Mouse (Mus musculus) liver, embryonic 13.5 days (tissue): ENCODE measurements around the gene Olfr166. TPM values are rescaled to one million over a fixed set of nuclear protein-coding genes. Genes with fewer than 3 reads are reported as not detected.
"Not testable (repeated sequence)": the region's sequence is repeated elsewhere in the genome, so short reads cannot be mapped to it uniquely, and the experiment has no call there.

ENCODE experiments used
- ATAC-seq: fragments of 200-750 bp; cut with Nextera tagmentation; 2 replicates; pipeline ENCODE4 v1.8.0; 2017; ENCODE audit warnings: low read depth, mild to moderate bottlenecking, moderate number of reproducible peaks, moderate library complexity
- DNase-seq: peaks from one replicate; pipeline ENCODE4 v3.0.0; 2022
- H3K27ac ChIP-seq: fragments of 300-500 bp; sonication (generic); 2 replicates; pipeline ENCODE4 v1.5.1; 2015; ENCODE audit warnings: moderate library complexity, mild to moderate bottlenecking, inconsistent platforms
- H3K27me3 ChIP-seq: fragments of 300-500 bp; sonication (generic); 2 replicates; pipeline ENCODE4 v1.6.1; 2015; ENCODE audit warnings: mild to moderate bottlenecking, inconsistent platforms
- H3K36me3 ChIP-seq: fragments of 300-500 bp; sonication (generic); 2 replicates; pipeline ENCODE4 v1.6.1; 2015; ENCODE audit warnings: mild to moderate bottlenecking, inconsistent platforms
- H3K4me1 ChIP-seq: fragments of 300-500 bp; sonication (generic); replicated peaks from 2 replicates; pipeline ENCODE4 v1.6.1; 2015; ENCODE audit warnings: inconsistent platforms
- H3K4me2 ChIP-seq: fragments of 300-500 bp; sonication (generic); 2 replicates; pipeline ENCODE4 v1.6.1; 2015; ENCODE audit warnings: inconsistent platforms, mild to moderate bottlenecking, moderate library complexity
- H3K4me3 ChIP-seq: fragments of 300-500 bp; sonication (generic); replicated peaks from 2 replicates; pipeline ENCODE4 v1.5.1; 2015; ENCODE audit warnings: mild to moderate bottlenecking, inconsistent platforms
- H3K9ac ChIP-seq: fragments of 300-500 bp; sonication (generic); 2 replicates; pipeline ENCODE4 v1.6.1; 2015; ENCODE audit warnings: mild to moderate bottlenecking, inconsistent platforms
- H3K9me3 ChIP-seq: fragments of 300-500 bp; sonication (generic); replicated peaks from 2 replicates; pipeline ENCODE4 v1.6.1; 2016; ENCODE audit warnings: inconsistent platforms
- WGBS: fragments of 180-500 bp; shearing (Covaris S2); methylation state at CpG from one replicate; pipeline ENCODE4 v1.1.7; 2015; ENCODE audit not compliant: insufficient replicate concordance; 5-methylcytosine and 5-hydroxymethylcytosine counted together
- polyA plus RNA-seq: library from polyadenylated mRNA; unstranded; fragments of >200 nt; fragmentation: Nextera tagmentation; extraction: Ambion mirVana; gene quantifications from 2 replicates; pipeline ENCODE4 v1.2.1, GENCODE M21; 2015

Gene Olfr166
- polyA plus RNA-seq, result not detected in 2 replicates

GRCm38 (mm10) chr16:19483394-19483793 lies at the start of gene Olfr166:
Olfr166 (plus strand) TSS chr16:19483694.
- no peaks in the 10 kb centered on the region for H3K4me1 ChIP-seq
- no peak within 1 kb of the TSS for H3K27ac ChIP-seq
- no peak for ATAC-seq
- H3K27me3 ChIP-seq, result no peaks in the 10 kb centered on the region
- H3K9me3 ChIP-seq, result no peaks in the 10 kb centered on the region
- H3K9ac ChIP-seq, result no peak within 1 kb of the TSS
- H3K4me2 ChIP-seq, result no peak within 1 kb of the TSS
- H3K36me3 ChIP-seq, result no peaks in the 10 kb centered on the region
- H3K4me3 ChIP-seq, result no peak within 1 kb of the TSS
- no peak for DNase-seq

GRCm38 (mm10) chr16:19458741-19459140 lies 24.8 kb upstream of the Olfr166 start:
- not testable (repeated sequence) for H3K9ac ChIP-seq, DNase-seq, ATAC-seq, H3K4me2 ChIP-seq, H3K9me3 ChIP-seq, H3K4me1 ChIP-seq, H3K27ac ChIP-seq, H3K36me3 ChIP-seq, H3K27me3 ChIP-seq, H3K4me3 ChIP-seq
- 54% methylated on average over 4 of the region's 4 CpGs for WGBS

- 67% methylated on average over 1 of the region's 1 CpGs for WGBS
- H3K9ac ChIP-seq, result no peak overlapping the region
- DNase-seq (no peak), ATAC-seq (no peak)
- no peaks in the 10 kb centered on the region for H3K27me3 ChIP-seq
- H3K36me3 ChIP-seq, result no peaks in the 10 kb centered on the region
- no peak overlapping the region for H3K4me3 ChIP-seq
- no peak overlapping the region for H3K27ac ChIP-seq
- H3K4me2 ChIP-seq, result no peak overlapping the region
- 0 out of 2 replicates have a peak, but pooled peaks cover 1% of the 10 kb centered on the region for H3K9me3 ChIP-seq
- H3K4me1 ChIP-seq, result no peaks in the 10 kb centered on the region
These were observed 19.1 kb upstream of the Olfr166 start for GRCm38 (mm10) chr16:19464365-19464764.

- H3K4me3 ChIP-seq, result no peak within 1 kb of the TSS
- H3K4me2 ChIP-seq, result no peak within 1 kb of the TSS
- no peaks in the 10 kb centered on the region for H3K36me3 ChIP-seq
- H3K4me1 ChIP-seq, result no peaks in the 10 kb centered on the region
- DNase-seq (no peak), ATAC-seq (no peak)
- no peaks in the 10 kb centered on the region for H3K27me3 ChIP-seq
- H3K9me3 ChIP-seq, result no peaks in the 10 kb centered on the region
- H3K9ac ChIP-seq, result no peak within 1 kb of the TSS
- H3K27ac ChIP-seq, result no peak within 1 kb of the TSS
- 34% methylated on average over 2 of the region's 2 CpGs for WGBS
These were observed 38.7 kb downstream of the Olfr166 start, which contains the start of gene Olfr167 for GRCm38 (mm10) chr16:19522166-19522565. Olfr167 (minus strand) TSS chr16:19522266.

- no peak within 1 kb of the TSS for H3K9ac ChIP-seq
- DNase-seq, result no peak
- no peaks in the 10 kb centered on the region for H3K36me3 ChIP-seq
- H3K27me3 ChIP-seq, result no peaks in the 10 kb centered on the region
- no peak within 1 kb of the TSS for H3K4me3 ChIP-seq
- no peak within 1 kb of the TSS for H3K27ac ChIP-seq
- 0 out of 2 replicates have a peak, but pooled peaks cover 3% of the 10 kb centered on the region for H3K9me3 ChIP-seq
- no peak within 1 kb of the TSS for H3K4me2 ChIP-seq
- H3K4me1 ChIP-seq, result no peaks in the 10 kb centered on the region
- no peak for ATAC-seq
These were observed 52.0 kb downstream of the Olfr166 start, which contains the start of gene Olfr168 for GRCm38 (mm10) chr16:19535455-19535854. Olfr168 (minus strand) TSS chr16:19535555.

Other genes starting within 250 kb of the Olfr166 start
- gene Olfr164, start 169.6 kb upstream of the Olfr166 start, polyA plus RNA-seq, result not detected in 2 replicates
- gene Olfr165, start 60.6 kb upstream of the Olfr166 start, polyA plus RNA-seq, result not detected in 2 replicates
- not detected in 2 replicates for gene Olfr167, start 38.6 kb downstream of the Olfr166 start, polyA plus RNA-seq
- gene Olfr168, start 51.9 kb downstream of the Olfr166 start, polyA plus RNA-seq, result not detected in 2 replicates
- not detected in 2 replicates for gene Olfr169, start 88.1 kb downstream of the Olfr166 start, polyA plus RNA-seq
- gene Olfr170, start 128.2 kb downstream of the Olfr166 start, polyA plus RNA-seq, result not detected in 2 replicates
- gene Olfr171, start 146.2 kb downstream of the Olfr166 start, polyA plus RNA-seq, result not detected in 2 replicates
- 0.03 and 0.07 TPM in 2 replicates for gene Lamp3, start 222.7 kb downstream of the Olfr166 start, polyA plus RNA-seq